Mouse (Mus musculus) heart, postnatal 0 days (tissue): ENCODE measurements at regions not wholly inside any gene's neighbourhood (a gene's known extent, or its start where the extent isn't known, plus 50 kb on each side); places are given as distances from the start of the nearest gene placed in this dataset.

Experiments
- ATAC-seq: fragments of 200-750 bp; cut with Nextera tagmentation; 2 replicates; pipeline ENCODE4 v1.8.0; 2017; ENCODE audit warnings: low read depth, moderate number of reproducible peaks, moderate library complexity; ENCODE audit not compliant: insufficient read depth
- DNase-seq: peaks from one replicate; pipeline ENCODE4 v3.0.0-alpha.2; 2016; ENCODE audit warnings: low spot score
- H3K27ac ChIP-seq: fragments of 300-500 bp; sonication (generic); 2 replicates; pipeline ENCODE4 v1.5.1; 2014; ENCODE audit warnings: low read depth, mild to moderate bottlenecking
- H3K27me3 ChIP-seq: fragments of 300-500 bp; sonication (generic); 2 replicates; pipeline ENCODE4 v1.6.1; 2014; ENCODE audit warnings: low read length, mixed read lengths; ENCODE audit not compliant: control insufficient read depth, insufficient read depth
- H3K36me3 ChIP-seq: fragments of 300-500 bp; sonication (generic); replicated peaks from 2 replicates; pipeline ENCODE4 v1.6.1; 2014; ENCODE audit warnings: low read length, mixed read lengths; ENCODE audit not compliant: control insufficient read depth, insufficient read depth
- H3K4me1 ChIP-seq: fragments of 300-500 bp; sonication (generic); 2 replicates; pipeline ENCODE4 v1.6.1; 2014; ENCODE audit warnings: antibody characterized with exemption; ENCODE audit not compliant: control insufficient read depth, insufficient read depth
- H3K4me2 ChIP-seq: fragments of 300-500 bp; sonication (generic); 2 replicates; pipeline ENCODE4 v1.6.1; 2014; ENCODE audit warnings: low read depth, mild to moderate bottlenecking, low read length, moderate library complexity
- H3K4me3 ChIP-seq: fragments of 300-500 bp; sonication (generic); 2 replicates; pipeline ENCODE4 v1.5.1; 2014; ENCODE audit warnings: low read depth, low read length
- H3K9ac ChIP-seq: fragments of 300-500 bp; sonication (generic); replicated peaks from 2 replicates; pipeline ENCODE4 v1.6.1; 2014; ENCODE audit warnings: low read depth, low read length, mixed read lengths
- H3K9me3 ChIP-seq: fragments of 300-500 bp; sonication (generic); replicated peaks from 2 replicates; pipeline ENCODE4 v1.6.1; 2016; ENCODE audit warnings: low read length; ENCODE audit not compliant: control insufficient read depth
- CTCF ChIP-seq: IDR thresholded peaks from 2 replicates; pipeline ENCODE4 v1.5.1; 2016; ENCODE audit warnings: antibody characterized with exemption, control low read depth, low read depth
- EP300 ChIP-seq: IDR thresholded peaks from 2 replicates; pipeline ENCODE4 v1.6.1; 2016; ENCODE audit warnings: antibody characterized with exemption, low read depth
- WGBS: fragments of 180-500 bp; shearing (Covaris S2); extraction: QIAGEN DNeasy Blood & Tissue Kit; methylation state at CpG from one replicate; pipeline ENCODE4 v1.1.7; 2014; 5-methylcytosine and 5-hydroxymethylcytosine counted together

DNA sequence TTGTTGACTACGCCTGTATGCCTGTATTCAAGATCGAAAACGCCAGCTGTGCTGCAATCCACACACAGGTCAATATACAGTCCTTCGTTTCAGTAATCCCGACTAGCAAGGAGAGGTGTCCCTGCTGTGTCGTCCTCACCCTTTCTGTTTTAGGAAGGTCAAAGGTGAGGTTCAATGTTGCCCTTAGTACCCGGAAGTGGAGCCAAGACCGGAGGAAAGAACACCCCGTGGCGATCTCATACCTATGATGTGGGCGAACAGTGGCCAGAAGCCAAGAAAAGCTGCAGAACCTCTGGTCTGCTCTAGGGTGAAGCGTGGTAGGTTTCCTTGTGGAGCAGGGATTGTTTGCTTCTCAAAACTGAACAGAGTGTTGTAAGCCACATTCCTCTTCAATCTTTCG lies 217.9 kb upstream of the Nr2f2 start:
- H3K4me1 ChIP-seq: no peaks in the 10 kb centered on the region
- H3K27ac ChIP-seq: no peak overlapping the region
- ATAC-seq: no peak
- WGBS: 71% methylated on average over 13 of the region's 13 CpGs
- no peaks in the 10 kb centered on the region for H3K9me3 ChIP-seq
- TF ChIP-seq CTCF: no peak
- TF ChIP-seq EP300: no peak
- no peaks in the 10 kb centered on the region for H3K27me3 ChIP-seq
- H3K4me3 ChIP-seq: no peak overlapping the region
- no peak overlapping the region for H3K4me2 ChIP-seq
- DNase-seq: no peak
- H3K9ac ChIP-seq: no peak overlapping the region
- H3K36me3 ChIP-seq: no peaks in the 10 kb centered on the region

DNA sequence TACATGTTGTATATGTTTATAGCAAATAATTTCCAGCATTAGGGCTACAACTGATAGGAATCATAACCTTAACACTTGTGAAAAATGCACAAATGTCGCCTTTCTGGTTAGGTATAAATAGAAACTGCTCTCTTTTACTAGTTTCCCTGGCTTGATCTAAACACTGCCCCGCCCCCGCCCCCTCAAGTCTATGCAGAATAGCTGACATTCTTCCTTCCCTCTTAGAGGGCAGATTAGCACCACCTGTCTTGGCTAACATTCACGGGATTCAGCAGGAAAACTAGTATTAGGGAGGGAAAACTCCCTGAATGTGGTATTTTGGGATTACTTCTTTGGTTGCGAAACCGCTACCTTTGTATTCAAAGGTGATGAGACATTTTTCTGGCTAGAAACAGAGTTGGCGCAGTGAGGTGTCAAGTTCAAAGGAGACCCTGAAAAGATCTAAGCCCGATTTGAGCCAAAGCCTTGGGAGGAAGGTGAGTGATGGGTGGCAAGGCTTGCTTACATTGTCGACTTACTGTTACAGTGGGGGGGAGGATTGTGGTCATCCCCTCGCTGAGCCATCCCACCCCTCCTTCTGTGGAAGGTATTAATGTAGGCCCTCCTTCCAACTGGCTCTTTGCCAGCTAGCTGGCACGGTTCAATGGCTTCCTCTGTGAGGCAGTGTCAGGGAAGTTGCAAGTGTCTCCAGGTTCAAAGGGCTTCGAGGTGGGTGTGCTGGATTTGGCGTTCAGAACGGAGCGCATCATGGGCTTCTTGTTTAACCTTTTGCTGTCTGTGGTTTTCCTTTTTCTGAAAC lies 209.8 kb upstream of the Nr2f2 start:
- 38% methylated on average over 15 of the region's 15 CpGs for WGBS
- ATAC-seq: no peak
- no peak overlapping the region for H3K4me2 ChIP-seq

DNA sequence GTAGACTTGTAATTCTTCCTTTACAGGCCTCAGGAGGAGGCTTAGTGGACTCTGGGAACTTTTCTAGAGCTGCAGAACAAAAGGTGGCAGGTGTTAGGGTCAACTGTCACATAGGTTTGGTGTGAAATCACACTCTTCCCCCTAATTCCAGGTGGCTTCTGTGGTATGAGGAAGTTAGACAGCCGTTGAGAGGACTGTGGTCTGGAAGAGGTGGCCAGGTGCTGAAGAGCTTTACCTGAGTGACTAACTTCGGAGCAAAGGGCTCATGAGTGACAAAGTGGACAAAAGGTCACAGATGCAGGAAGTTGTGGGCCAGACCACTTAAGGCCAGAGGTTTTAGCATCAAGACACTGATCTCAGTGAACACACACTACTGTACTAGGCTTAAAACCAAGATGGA lies 209.1 kb upstream of the Nr2f2 start:
- ATAC-seq (no peak), DNase-seq (no peak)
- no peak overlapping the region for H3K4me2 ChIP-seq
- 66% methylated on average over 2 of the region's 2 CpGs for WGBS
- H3K27ac ChIP-seq: no peak overlapping the region
- TF ChIP-seq EP300 (no peak), CTCF (no peak)
- H3K4me1 ChIP-seq: 0 out of 2 replicates have a peak, but pooled peaks cover 4% of the 10 kb centered on the region
- H3K27me3 ChIP-seq: no peaks in the 10 kb centered on the region
- H3K4me3 ChIP-seq: no peak overlapping the region
- no peaks in the 10 kb centered on the region for H3K36me3 ChIP-seq
- H3K9ac ChIP-seq: no peak overlapping the region
- H3K9me3 ChIP-seq: no peaks in the 10 kb centered on the region

More for the DNA sequence above, 209.8 kb upstream of the Nr2f2 start:
- Histone ChIP-seq H3K27ac (no peak overlapping the region), H3K36me3 (no peaks in the 10 kb centered on the region), H3K9me3 (no peaks in the 10 kb centered on the region), H3K4me1 (0 out of 2 replicates have a peak, but pooled peaks cover 4% of the 10 kb centered on the region), H3K9ac (no peak overlapping the region), H3K27me3 (no peaks in the 10 kb centered on the region), H3K4me3 (no peak overlapping the region)
- TF ChIP-seq CTCF: no peak
- TF ChIP-seq EP300: no peak
- DNase-seq: no peak

DNA sequence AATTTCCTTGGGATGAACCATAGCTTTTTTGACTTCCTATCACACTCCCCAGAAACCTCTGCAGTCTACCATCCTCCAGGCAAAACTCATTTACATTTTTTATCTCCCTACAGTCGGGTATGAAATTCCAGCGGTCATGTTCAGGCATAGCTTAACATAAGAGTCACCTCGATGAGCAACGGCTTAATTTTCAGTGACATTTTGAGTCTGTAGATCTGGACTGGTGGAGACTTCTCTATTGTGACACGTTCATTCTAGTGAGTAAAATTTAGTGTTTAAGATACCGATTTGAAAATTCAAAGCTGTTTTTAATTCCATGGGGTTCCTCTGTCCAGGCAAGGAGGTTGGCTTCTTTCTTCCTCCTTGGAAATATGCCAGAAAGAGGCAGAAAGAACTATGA lies 207.7 kb upstream of the Nr2f2 start:
- H3K4me1 ChIP-seq: 0 out of 2 replicates have a peak, but pooled peaks cover 4% of the 10 kb centered on the region
- no peak overlapping the region for H3K4me2 ChIP-seq
- ATAC-seq (no peak), DNase-seq (no peak)
- H3K9ac ChIP-seq: no peak overlapping the region
- H3K27ac ChIP-seq: no peak overlapping the region
- 42% methylated on average over 6 of the region's 6 CpGs for WGBS
- TF ChIP-seq CTCF: no peak
- no peak for TF ChIP-seq EP300
- no peaks in the 10 kb centered on the region for H3K9me3 ChIP-seq
- no peak overlapping the region for H3K4me3 ChIP-seq
- no peaks in the 10 kb centered on the region for H3K36me3 ChIP-seq
- H3K27me3 ChIP-seq: no peaks in the 10 kb centered on the region

DNA sequence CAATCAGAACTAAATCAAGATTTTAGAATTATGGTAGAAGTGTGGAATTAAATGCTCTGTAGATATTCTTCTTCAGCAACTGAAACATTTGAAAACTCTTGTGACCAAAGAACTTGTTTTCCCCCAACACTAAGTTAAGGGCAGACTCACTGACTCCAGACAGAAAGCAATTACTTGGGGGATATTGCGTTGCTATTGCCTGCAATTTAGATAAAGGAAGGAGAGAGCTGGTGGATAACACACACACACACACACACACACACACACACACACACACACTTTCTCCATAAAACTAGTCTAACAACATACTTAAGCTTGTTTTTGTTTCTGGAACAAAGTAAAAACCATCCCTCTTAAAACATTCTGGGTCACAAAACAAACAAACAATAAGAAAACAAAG lies 198.5 kb upstream of the Nr2f2 start:
- Histone ChIP-seq H3K27ac (no peak overlapping the region), H3K4me3 (no peak overlapping the region), H3K27me3 (no peaks in the 10 kb centered on the region), H3K36me3 (no peaks in the 10 kb centered on the region), H3K4me1 (no peaks in the 10 kb centered on the region), H3K4me2 (no peak overlapping the region), H3K9ac (no peak overlapping the region), H3K9me3 (no peaks in the 10 kb centered on the region)
- no peak for ATAC-seq
- DNase-seq: no peak
- TF ChIP-seq EP300 (no peak), CTCF (no peak)
- 39% methylated on average over 1 of the region's 1 CpGs for WGBS
